In genomic region chr14:25869135-25869878, GRCm38 (mm10) we compare ENCODE assay signal across 20 mouse cellular contexts. TPM values are rescaled to one million over a fixed set of nuclear protein-coding genes. Genes with fewer than 3 reads are reported as not detected.
DNase-seq lines count a peak whose midpoint lies in the region; ATAC-seq and TF ChIP-seq lines count a peak whose summit lies in the region.
"Had no signal": no experiment of that assay in that cellular context is flagged by ENCODE, and none has a peak within 500 bp of the region (broad histone marks: within the 10 kb centered on the region; RNA-seq: fewer than 3 reads in every experiment).

No protein-coding gene starts in this region.

- H3K9ac ChIP-seq in heart, adult 2 months (ENCODE audit: low read depth, low read length): no peak overlapping the region
- no peak overlapping the region for H3K9ac ChIP-seq in ES-Bruce4 (ENCODE audit: low read depth, poor library complexity, severe bottlenecking)
- H3K9ac ChIP-seq: hindbrain, embryonic 13.5 days; limb, embryonic 15.5 days; midbrain, embryonic 15.5 days; neural tube, embryonic 15.5 days had no signal

- peak overlapping the region; percentile 43 for H3K27ac ChIP-seq in heart, adult 2 months
- H3K27ac ChIP-seq in ES-Bruce4 (ENCODE audit: insufficient read depth, low read length): peak overlapping the region; percentile 36; the same call in 1 of the 2 replicates
- H3K27ac ChIP-seq: hindbrain, embryonic 13.5 days; limb, embryonic 15.5 days; midbrain, embryonic 15.5 days; neural tube, embryonic 15.5 days had no signal

- H3K4me3 ChIP-seq in heart, adult 2 months: no peak overlapping the region
- H3K4me3 ChIP-seq in ES-Bruce4 (ENCODE audit: low read depth, low read length): no peak overlapping the region
- H3K4me3 ChIP-seq: hindbrain, embryonic 13.5 days; limb, embryonic 15.5 days; midbrain, embryonic 15.5 days; neural tube, embryonic 15.5 days had no signal

- peaks cover 2% of the 10 kb centered on the region; the same call in 1 of the 2 replicates for H3K79me2 ChIP-seq in heart, adult 2 months (replicated peaks; ENCODE audit: control insufficient read depth, insufficient read depth, low read length)

- intact Hi-C loops in heart, adult 2 months (cut with DNase I): no loop called here
- intact Hi-C loops in heart, postnatal 14 days (cut with DNase I): no loop called here
- intact Hi-C loops in left cerebral cortex, postnatal 14 days (cut with DNase I): no loop called here

- no peak for TF ChIP-seq EP300 in heart, adult 2 months (IDR thresholded peaks at IDR 0.05; ENCODE audit: insufficient read depth, low read depth, low read length)
- no peak for TF ChIP-seq EP300 in ES-Bruce4 (IDR thresholded peaks at IDR 0.05; ENCODE audit: insufficient read depth, low read depth, low read length)

- peaks cover 45% of the 10 kb centered on the region for H3K4me1 ChIP-seq in heart, adult 2 months (ENCODE audit: control insufficient read depth, insufficient read depth, low read length)
- H3K4me1 ChIP-seq in ES-Bruce4 (ENCODE audit: control insufficient read depth, insufficient read depth, low read length): peaks cover 3% of the 10 kb centered on the region
- H3K4me1 ChIP-seq: midbrain, embryonic 15.5 days had no signal

- peak; percentile 41 to 81 for ATAC-seq in hematopoietic stem cell, adult 5-6 weeks (replicated peaks in 1 of 2; ENCODE audit: insufficient read depth in 1 of 2, low FRiP score in 2 of 2, low TSS enrichment in 1 of 2, low read depth in 1 of 2, poor library complexity in 2 of 2, severe bottlenecking in 2 of 2)
- no peak for ATAC-seq in monocyte, adult 5-6 weeks (replicated peaks; ENCODE audit: insufficient number of reproducible peaks, low FRiP score, low TSS enrichment, poor library complexity, severe bottlenecking)
- ATAC-seq: midbrain, embryonic 15.5 days had no signal

- no peaks in the 10 kb centered on the region for H3K9me3 ChIP-seq in ES-Bruce4 (replicated peaks; ENCODE audit: control insufficient read depth, insufficient read depth, low read length, poor library complexity, severe bottlenecking)
- H3K9me3 ChIP-seq: hindbrain, embryonic 13.5 days; limb, embryonic 15.5 days; midbrain, embryonic 15.5 days; neural tube, embryonic 15.5 days had no signal

- no peak for TF ChIP-seq POLR2A in heart, adult 2 months (IDR thresholded peaks at IDR 0.05; ENCODE audit: insufficient read depth, low read depth, low read length)
- no peak for TF ChIP-seq POLR2A in ES-Bruce4 (IDR thresholded peaks at IDR 0.05; ENCODE audit: insufficient read depth, low read length)

- no peak for DNase-seq in heart, adult 2 months
- DNase-seq in heart, postnatal 14 days: no peak
- peak; percentile 79 for DNase-seq in R1 (ENCODE audit: low read depth, low spot score)
- no peak for DNase-seq in left cerebral cortex, postnatal 14 days (ENCODE audit: low spot score in 2 of 2)
- DNase-seq: cerebellum, adult 2 months; kidney, postnatal 10 days; lung, postnatal 10 days; right cerebral cortex, postnatal 14 days; thymus, postnatal 36 days had no signal

- TF ChIP-seq CTCF in heart, adult 2 months (IDR thresholded peaks at IDR 0.05): no peak
- TF ChIP-seq CTCF in ES-Bruce4 (IDR thresholded peaks at IDR 0.05; ENCODE audit: low read depth, low read length): no peak

- H3K27me3 ChIP-seq in heart, adult 2 months (ENCODE audit: control insufficient read depth, insufficient read depth, low read length): no peaks in the 10 kb centered on the region
- no peaks in the 10 kb centered on the region for H3K27me3 ChIP-seq in ES-Bruce4 (ENCODE audit: control insufficient read depth, insufficient read depth, low read length, poor library complexity, severe bottlenecking)
- H3K27me3 ChIP-seq: CH12.LX; hindbrain, embryonic 13.5 days; limb, embryonic 15.5 days; midbrain, embryonic 15.5 days; neural tube, embryonic 15.5 days had no signal

- 43% methylated on average over 9 of the region's 9 CpGs for WGBS in heart, adult 2 months

- H3K36me3 ChIP-seq in heart, adult 2 months (ENCODE audit: control insufficient read depth, insufficient read depth, low read length): peaks cover 5% of the 10 kb centered on the region
- H3K36me3 ChIP-seq in ES-Bruce4 (ENCODE audit: control insufficient read depth, insufficient read depth, low read length, poor library complexity, severe bottlenecking): peaks cover 6% of the 10 kb centered on the region
- H3K36me3 ChIP-seq: hindbrain, embryonic 13.5 days; limb, embryonic 15.5 days; midbrain, embryonic 15.5 days; neural tube, embryonic 15.5 days had no signal

RNA-seq across cellular contexts. Expression of gene Anxa11, which starts 27.4 kb away (rescaled TPM):
- 10 to 100 TPM; 77.9 to 82.4 TPM for total RNA-seq in heart, adult 2 months (2021)
- 74.0 and 90.3 TPM in 2 replicates for polyA plus RNA-seq in heart, adult 2 months (2012; rRNA removed)
- total RNA-seq in heart, postnatal 14 days (2021): 10 to 100 TPM; 69.9 to 78.1 TPM
- 106 and 109 TPM in 2 replicates for polyA plus RNA-seq in ES-Bruce4 (2011; ENCODE audit: insufficient read depth, insufficient read length, low read depth, missing spikeins)
- total RNA-seq in hematopoietic stem cell, adult 5-6 weeks (2017): 9.8 and 14.7 TPM in 2 replicates
- total RNA-seq in monocyte, adult 5-6 weeks (2017): 7.9 to 21.5 TPM (median 10.8 TPM) in 3 replicates
- total RNA-seq in left cerebral cortex, postnatal 14 days (2021): 10 to 100 TPM; 14.1 to 14.8 TPM

RNA-seq across cellular contexts. Expression of gene Plac9a, which starts 33.6 kb away (rescaled TPM):
- 1 to 10 TPM; 1.6 to 3.4 TPM for total RNA-seq in heart, adult 2 months (2021)
- 4.1 and 7.6 TPM in 2 replicates for polyA plus RNA-seq in heart, adult 2 months (2012; rRNA removed)
- total RNA-seq in heart, postnatal 14 days (2021): 1 to 10 TPM; 2.6 to 2.9 TPM
- polyA plus RNA-seq in ES-Bruce4 (2011; ENCODE audit: insufficient read depth, insufficient read length, low read depth, missing spikeins): 13.9 and 17.1 TPM in 2 replicates
- not detected in 2 replicates for total RNA-seq in hematopoietic stem cell, adult 5-6 weeks (2017)
- total RNA-seq in monocyte, adult 5-6 weeks (2017): not detected in 3 replicates
- not detected for total RNA-seq in left cerebral cortex, postnatal 14 days (2021)
- total RNA-seq: CH12.LX; left cerebral cortex, adult 18-20 months had no signal
- polyA plus RNA-seq: cerebellum, adult 2 months; embryonic facial prominence, embryonic 11.5 days; forebrain, embryonic 11.5 days; hindbrain, embryonic 13.5 days; limb, embryonic 15.5 days; neural tube, embryonic 15.5 days had no signal

RNA-seq across cellular contexts. Expression of gene Tmem254a, which starts 58.2 kb away (rescaled TPM):
- under 1 TPM; 0.23 to 0.73 TPM for total RNA-seq in heart, adult 2 months (2021)
- polyA plus RNA-seq in heart, adult 2 months (2012; rRNA removed): 0.94 and 1.3 TPM in 2 replicates
- 1 to 10 TPM; 1.6 to 2.1 TPM for total RNA-seq in heart, postnatal 14 days (2021)
- polyA plus RNA-seq in ES-Bruce4 (2011; ENCODE audit: insufficient read depth, insufficient read length, low read depth, missing spikeins): 9.0 and 12.3 TPM in 2 replicates
- total RNA-seq in hematopoietic stem cell, adult 5-6 weeks (2017): 6.5 and 6.6 TPM in 2 replicates
- 2.8 to 14.1 TPM (median 6.1 TPM) in 3 replicates for total RNA-seq in monocyte, adult 5-6 weeks (2017)
- 1 to 10 TPM; 6.1 to 8.4 TPM for total RNA-seq in left cerebral cortex, postnatal 14 days (2021)
